Mouse (Mus musculus): ENCODE data around the gene Cib2.
"Not testable (repeated sequence)": the region's sequence is repeated elsewhere in the genome, so short reads cannot be mapped to it uniquely, and the experiment has no call there.

Cib2 gene

DNA sequence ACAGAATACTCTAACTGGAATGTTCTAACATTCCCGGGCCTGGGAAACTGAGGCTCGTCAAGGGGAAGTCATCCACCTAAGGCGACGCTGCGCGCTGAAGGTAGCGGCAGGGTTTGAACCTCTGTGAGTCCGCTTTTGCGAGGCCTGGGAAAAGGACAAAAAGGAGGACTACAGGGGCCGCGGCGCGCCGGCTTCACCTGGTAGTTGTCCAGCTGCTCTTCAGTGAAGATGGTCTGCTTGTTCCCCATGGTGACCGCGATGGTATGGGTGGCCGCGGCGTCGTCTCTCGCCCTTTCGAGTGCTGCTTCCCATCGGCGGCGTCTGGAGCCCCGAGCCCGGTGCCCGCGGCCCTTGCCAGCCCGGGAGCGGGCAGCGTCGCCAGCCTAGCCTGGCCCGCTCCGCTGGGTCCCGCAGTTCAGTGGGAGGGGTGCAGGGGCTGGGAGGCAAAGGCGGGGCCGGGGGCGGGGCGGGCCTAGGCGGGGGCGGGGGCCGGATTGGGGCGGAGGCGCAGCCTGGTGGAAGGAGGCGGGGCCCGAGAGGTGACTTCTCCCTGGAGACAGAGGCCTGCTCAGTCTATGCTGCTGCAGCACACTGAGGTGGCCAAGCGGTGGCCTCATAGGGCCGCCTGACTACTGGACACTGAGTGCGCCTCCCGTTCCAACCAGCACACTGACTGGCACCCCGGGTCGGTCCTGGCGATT is at the start of gene Cib2:
Gene Cib2, minus strand, starts transcription at position 448 of the 701 bp plus-strand sequence.
- peak; percentile 86 for DNase-seq (ENCODE audit: extremely low spot score, low spot score)

- DNase-seq (ENCODE audit: extremely low spot score, low spot score): peak; percentile 49
These were observed 44.9 kb upstream of the Cib2 start for GRCm38 (mm10) chr9:54604886-54605285.

GRCm38 (mm10) chr9:54604131-54604654 is 44.2 kb upstream of the Cib2 start:
- no peak for DNase-seq (ENCODE audit: extremely low spot score, low spot score)

GRCm38 (mm10) chr9:54602916-54603315 is 42.9 kb upstream of the Cib2 start:
- no peak for DNase-seq (ENCODE audit: extremely low spot score, low spot score)

- no peak for DNase-seq (ENCODE audit: extremely low spot score, low spot score)
These were observed 42.4 kb upstream of the Cib2 start for GRCm38 (mm10) chr9:54602386-54602785.

DNA sequence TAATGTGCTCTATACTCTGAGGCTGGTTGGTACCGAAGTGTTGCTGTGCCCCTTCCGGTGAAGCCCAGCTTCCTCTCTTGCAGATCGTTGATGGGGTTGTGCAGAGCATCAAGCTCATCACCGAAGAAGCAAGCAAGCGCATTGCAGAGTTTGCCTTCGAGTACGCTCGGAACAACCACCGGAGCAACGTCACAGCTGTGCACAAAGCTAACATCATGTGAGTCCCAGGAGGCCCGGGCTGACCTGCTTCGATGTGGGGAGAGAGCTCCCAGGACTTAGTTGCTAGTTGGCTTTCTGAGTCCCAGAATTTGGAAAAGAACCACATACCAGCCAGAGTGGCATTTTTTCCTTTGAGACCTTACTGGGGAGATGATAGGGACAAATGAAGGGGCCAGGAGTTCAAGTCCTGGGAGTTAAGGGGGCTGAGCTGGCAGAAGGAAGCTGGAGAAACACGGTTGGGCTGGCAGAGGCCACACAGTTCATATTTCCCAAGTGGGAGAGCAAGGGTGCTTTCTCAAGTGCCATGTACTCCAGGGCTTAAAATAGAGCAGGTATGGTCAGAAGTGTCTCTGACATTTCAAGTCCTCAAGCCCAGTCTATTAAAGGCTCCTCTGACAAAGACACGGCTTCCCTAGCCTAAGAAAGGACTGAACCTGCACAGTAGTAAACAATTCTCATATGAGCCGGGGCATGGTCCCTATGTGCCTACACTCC is 36.9 kb upstream of the Cib2 start:
- no peak for DNase-seq (ENCODE audit: extremely low spot score, low spot score)

GRCm38 (mm10) chr9:54593652-54594051 is 33.6 kb upstream of the Cib2 start:
- DNase-seq (ENCODE audit: extremely low spot score, low spot score): not testable (repeated sequence)

- no peak for DNase-seq (ENCODE audit: extremely low spot score, low spot score)
These were observed 27.8 kb upstream of the Cib2 start for GRCm38 (mm10) chr9:54587863-54588262.

- DNase-seq (ENCODE audit: extremely low spot score, low spot score): peak; percentile 98
These were observed 26.4 kb upstream of the Cib2 start, which contains the start of gene Idh3a for GRCm38 (mm10) chr9:54586199-54587061. Gene Idh3a (plus strand): TSS chr9:54586334.

DNA sequence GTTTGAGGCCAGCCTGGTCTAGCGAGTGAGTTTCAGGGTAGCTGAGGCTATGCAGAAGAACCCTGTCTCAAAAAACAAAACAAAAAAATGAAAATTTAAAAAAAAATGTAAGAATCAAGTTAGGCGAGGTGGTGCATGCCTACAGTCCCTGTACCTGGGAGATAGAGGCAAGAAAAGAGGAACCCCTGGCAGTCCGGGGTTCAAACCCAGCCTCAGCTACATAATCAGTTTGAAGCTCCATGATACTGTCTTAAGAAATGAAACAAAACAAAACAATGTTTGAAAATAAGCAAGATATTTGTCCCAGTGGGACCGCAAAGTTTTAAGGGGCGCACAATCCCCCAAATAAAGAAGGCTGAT is 25.8 kb upstream of the Cib2 start:
- no peak for DNase-seq (ENCODE audit: extremely low spot score, low spot score)

- DNase-seq (ENCODE audit: extremely low spot score, low spot score): not testable (repeated sequence)
These were observed 24.1 kb upstream of the Cib2 start for GRCm38 (mm10) chr9:54584127-54584526.

DNA sequence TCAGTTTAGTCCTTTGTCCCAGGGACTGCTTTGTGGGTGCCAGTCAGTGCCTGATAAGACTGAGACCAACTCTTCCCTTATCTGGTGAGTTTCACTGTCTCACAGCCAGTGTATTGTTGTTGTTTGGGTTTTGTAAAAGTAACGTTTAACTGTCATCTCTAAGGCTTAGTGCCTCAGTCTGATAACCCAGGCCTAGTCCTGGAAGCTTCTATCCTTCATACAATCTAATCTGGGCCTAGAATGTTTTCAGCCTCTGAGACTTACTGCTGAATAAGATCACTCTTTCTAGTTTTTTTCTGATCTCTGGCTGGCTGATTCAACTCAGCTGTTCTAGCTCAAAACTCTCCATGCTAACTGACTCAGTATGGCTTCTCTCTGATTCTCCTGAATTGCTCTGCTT is 23.7 kb upstream of the Cib2 start:
- DNase-seq (ENCODE audit: extremely low spot score, low spot score): no peak

GRCm38 (mm10) chr9:54571130-54571839 is 11.3 kb upstream of the Cib2 start:
- DNase-seq (ENCODE audit: extremely low spot score, low spot score): no peak

DNA sequence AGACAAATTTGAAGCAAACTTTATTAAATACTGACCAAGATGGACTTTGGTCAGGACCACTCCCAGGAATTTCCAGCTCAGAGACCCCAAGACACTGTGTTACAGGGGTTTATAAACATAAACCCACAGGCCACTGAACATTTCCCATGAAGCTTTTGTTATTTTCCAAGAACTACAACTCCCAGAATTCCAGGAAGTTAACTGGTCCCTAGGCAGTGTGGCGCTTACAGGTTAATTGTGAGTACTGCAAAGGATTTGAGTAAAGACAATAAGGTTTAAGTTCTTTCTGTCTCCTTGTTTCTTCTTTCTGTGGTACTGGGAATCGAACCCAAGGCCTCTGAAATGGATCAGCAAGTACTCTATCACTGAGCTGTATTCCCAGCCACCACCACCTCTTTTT is 8.7 kb upstream of the Cib2 start:
- no peak for DNase-seq (ENCODE audit: extremely low spot score, low spot score)

DNA sequence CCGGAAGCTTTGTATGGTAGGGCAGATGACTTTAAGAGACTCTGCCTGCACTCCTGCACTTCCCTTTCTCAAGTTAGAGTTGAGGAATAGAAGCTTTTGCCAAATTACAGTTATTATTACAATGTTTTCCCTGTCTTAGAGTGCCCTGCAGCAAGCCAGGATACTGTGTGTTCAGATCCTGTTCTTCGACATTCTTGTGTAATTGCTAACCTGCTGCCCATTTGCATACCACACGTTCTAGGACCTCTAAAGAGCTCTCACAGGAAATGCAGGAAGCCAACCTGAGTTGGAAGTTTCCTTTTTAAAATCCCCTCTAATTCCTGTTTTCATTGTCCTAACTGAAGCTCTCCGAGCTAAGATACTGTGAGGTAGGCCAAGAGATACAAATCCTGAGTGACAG is 6.9 kb upstream of the Cib2 start:
- no peak for DNase-seq (ENCODE audit: extremely low spot score, low spot score)

GRCm38 (mm10) chr9:54560831-54561601 is 998 bp upstream of the Cib2 start:
- no peak for DNase-seq (ENCODE audit: extremely low spot score, low spot score)

DNA sequence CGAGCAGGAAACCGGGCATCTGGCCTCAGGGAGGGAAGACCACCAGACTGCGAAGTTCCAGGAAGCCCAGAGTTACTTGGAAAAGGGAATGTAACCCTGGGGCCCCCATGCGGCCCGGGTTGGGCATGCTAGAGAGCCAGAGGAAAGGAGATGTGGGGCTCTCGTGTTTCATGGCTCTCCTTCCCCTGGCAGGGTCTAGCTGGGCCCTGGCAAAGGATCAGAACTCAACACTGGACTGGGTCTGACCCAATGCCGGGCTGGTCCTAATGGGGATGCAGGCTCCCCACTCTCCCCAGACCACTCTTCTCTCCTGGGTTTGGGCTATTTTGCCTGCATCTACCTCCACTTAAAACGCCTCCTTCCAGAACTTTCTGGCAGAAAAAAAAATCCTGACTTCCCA is 1.3 kb downstream of the Cib2 start:
- DNase-seq (ENCODE audit: extremely low spot score, low spot score): no peak

GRCm38 (mm10) chr9:54555044-54555443 is 5.0 kb downstream of the Cib2 start:
- no peak for DNase-seq (ENCODE audit: extremely low spot score, low spot score)

- no peak for DNase-seq (ENCODE audit: extremely low spot score, low spot score)
These were observed 7.6 kb downstream of the Cib2 start for GRCm38 (mm10) chr9:54552409-54552808.

GRCm38 (mm10) chr9:54549433-54549832 is 10.6 kb downstream of the Cib2 start:
- no peak for DNase-seq (ENCODE audit: extremely low spot score, low spot score)
